Comparison of ENCODE assay signal across 8 mouse cellular contexts in the genomic region with DNA sequence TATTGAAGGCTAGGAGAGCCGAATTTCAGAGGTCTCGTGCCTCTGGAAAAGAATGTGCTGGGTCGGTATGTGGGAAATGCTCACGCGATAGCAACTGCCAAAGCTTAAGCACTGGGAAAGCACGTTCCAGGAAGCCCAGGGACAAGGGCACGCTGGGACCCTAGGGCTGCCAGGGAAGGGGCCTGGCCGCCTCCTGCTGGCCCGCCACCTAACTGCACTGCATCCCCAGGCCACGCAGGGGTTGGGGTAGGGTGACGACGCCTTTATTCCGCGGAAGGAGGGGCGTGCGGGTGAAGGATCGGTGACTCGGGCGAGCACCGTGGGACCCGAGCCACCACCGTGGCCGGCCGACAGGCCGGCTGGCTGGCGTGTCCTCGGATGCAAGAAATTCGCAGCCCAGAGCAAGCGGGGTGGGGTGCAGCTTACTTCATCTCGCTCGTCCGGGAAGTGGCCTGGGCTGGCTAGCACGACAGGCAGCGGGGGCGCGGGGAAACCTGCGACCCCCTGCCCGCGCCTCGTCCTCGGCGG. TPM values are rescaled to one million over a fixed set of nuclear protein-coding genes. Genes with fewer than 3 reads are reported as not detected.
DNase-seq lines count a peak whose midpoint lies in the region; ATAC-seq lines count a peak whose summit lies in the region.

No protein-coding gene starts in this region.

- H3K9me3 ChIP-seq in hindbrain, embryonic 11.5 days (ENCODE audit: control insufficient read depth, low read length): no peaks in the 10 kb centered on the region

- no peaks in the 10 kb centered on the region for H3K36me3 ChIP-seq in hindbrain, embryonic 11.5 days (ENCODE audit: control insufficient read depth, insufficient read depth, low read length)

- intact Hi-C loops in left cerebral cortex, postnatal 25 days (cut with DNase I): no loop called here

- H3K4me1 ChIP-seq in hindbrain, embryonic 11.5 days (replicated peaks; ENCODE audit: control insufficient read depth, insufficient read depth, low read length): no peaks in the 10 kb centered on the region

- peak overlapping the region; percentile 70 for H3K9ac ChIP-seq in hindbrain, embryonic 11.5 days (ENCODE audit: low read depth, low read length)

- ATAC-seq in hindbrain, embryonic 11.5 days (ENCODE audit: low FRiP score): peak; percentile 84
- peak; percentile 87 for ATAC-seq in megakaryocyte-erythroid progenitor cell, adult 5-6 weeks (replicated peaks; ENCODE audit: low FRiP score, low TSS enrichment, poor library complexity, severe bottlenecking)

- no peaks in the 10 kb centered on the region for H3K27me3 ChIP-seq in hindbrain, embryonic 11.5 days (ENCODE audit: control insufficient read depth, insufficient read depth, low read length)

- H3K27ac ChIP-seq in hindbrain, embryonic 11.5 days (ENCODE audit: low read depth, low read length): peak overlapping the region; percentile 79

- peak overlapping the region; percentile 67 for H3K4me2 ChIP-seq in hindbrain, embryonic 11.5 days (replicated peaks; ENCODE audit: low read depth, low read length)

- WGBS in hindbrain, embryonic 11.5 days: 1% methylated on average over 42 of the region's 42 CpGs

- peak; percentile 86 for DNase-seq in R1 (ENCODE audit: low read depth, low spot score)
- peak; percentile 71 for DNase-seq in cerebellum, adult 8-10 months
- DNase-seq in frontal cortex, postnatal 10 days (ENCODE audit: low spot score in 2 of 2): peak; percentile 53 to 70
- peak; percentile 85 for DNase-seq in hindbrain, embryonic 11.5 days (ENCODE audit: low spot score)
- peak; percentile 49 to 50 for DNase-seq in left cerebral cortex, postnatal 25 days (ENCODE audit: low spot score in 2 of 2)
- peak; percentile 62 for DNase-seq in right cerebral cortex, postnatal 14 days
- peak; percentile 67 to 77 for DNase-seq in urinary bladder, postnatal 36 days (ENCODE audit: low spot score in 2 of 2)

- peak overlapping the region; percentile 53 for H3K4me3 ChIP-seq in hindbrain, embryonic 11.5 days (ENCODE audit: low read depth, low read length)

RNA-seq across cellular contexts. Expression of gene H6pd, which starts 0.4 kb away (rescaled TPM):
- 2.1 and 2.8 TPM in 2 replicates for polyA plus RNA-seq in hindbrain, embryonic 11.5 days (2014; fragmentation: Nextera tagmentation; extraction: Ambion mirVana)
- total RNA-seq in left cerebral cortex, postnatal 25 days (2021): 10 to 100 TPM; 10.8 to 12.0 TPM
- 12.9 and 16.8 TPM in 2 replicates for total RNA-seq in megakaryocyte-erythroid progenitor cell, adult 5-6 weeks (2014; fragmentation: Nextera tagmentation)
- total RNA-seq in megakaryocyte-erythroid progenitor cell, adult 5-6 weeks (2017): 9.8 and 11.9 TPM in 2 replicates

RNA-seq across cellular contexts. Expression of gene Spsb1, which starts 53.5 kb away (rescaled TPM):
- 11.7 and 12.0 TPM in 2 replicates for polyA plus RNA-seq in hindbrain, embryonic 11.5 days (2014; fragmentation: Nextera tagmentation; extraction: Ambion mirVana)
- 10 to 100 TPM; 14.4 to 14.9 TPM for total RNA-seq in left cerebral cortex, postnatal 25 days (2021)
- total RNA-seq in megakaryocyte-erythroid progenitor cell, adult 5-6 weeks (2014; fragmentation: Nextera tagmentation): 0.35 TPM in 1 of 2 replicates, not detected in the other
- total RNA-seq in megakaryocyte-erythroid progenitor cell, adult 5-6 weeks (2017): not detected in 2 replicates

Comparison
In these comparisons a context has a peak if more than half of its experiments do, and no peak if none do; other contexts are left out.
1. Peak in every context shown above with its lines: DNase-seq, ATAC-seq, H3K4me3 ChIP-seq and H3K27ac ChIP-seq.
2. RNA of gene Spsb1, which starts 53.5 kb away (total RNA-seq): 14.4 to 14.9 TPM in left cerebral cortex, postnatal 25 days; 0.35 TPM in megakaryocyte-erythroid progenitor cell, adult 5-6 weeks; every median in the first group is over 10 times any median in the second.